8 mouse cellular contexts compared by ENCODE assay signal in genomic region chr12:110703008-110703471, GRCm38 (mm10). TPM values are rescaled to one million over a fixed set of nuclear protein-coding genes. Genes with fewer than 3 reads are reported as not detected.
A peak's percentile ranks its signal among the peaks of the same experiment; 100 is the strongest.
DNase-seq lines count a peak whose midpoint lies in the region; ATAC-seq lines count a peak whose summit lies in the region.

No protein-coding gene starts in this region.

- no peak overlapping the region for H3K27ac ChIP-seq in hindbrain, embryonic 11.5 days (ENCODE audit: low read depth, low read length)

- no peaks in the 10 kb centered on the region for H3K27me3 ChIP-seq in hindbrain, embryonic 11.5 days (ENCODE audit: control insufficient read depth, insufficient read depth, low read length)

- no peak overlapping the region for H3K4me3 ChIP-seq in hindbrain, embryonic 11.5 days (ENCODE audit: low read depth, low read length)

- no peaks in the 10 kb centered on the region for H3K36me3 ChIP-seq in hindbrain, embryonic 11.5 days (ENCODE audit: control insufficient read depth, insufficient read depth, low read length)

- no peak overlapping the region for H3K9ac ChIP-seq in hindbrain, embryonic 11.5 days (ENCODE audit: low read depth, low read length)

- peak; percentile 72 for ATAC-seq in hindbrain, embryonic 11.5 days (ENCODE audit: low FRiP score)

- no peaks in the 10 kb centered on the region for H3K9me3 ChIP-seq in hindbrain, embryonic 11.5 days (ENCODE audit: control insufficient read depth, low read length)

- 31% methylated on average over 8 of the region's 8 CpGs for WGBS in hindbrain, embryonic 11.5 days

- no peak overlapping the region for H3K4me2 ChIP-seq in hindbrain, embryonic 11.5 days (replicated peaks; ENCODE audit: low read depth, low read length)

- peak; percentile 89 for DNase-seq in MN1 (ENCODE audit: low spot score)
- peak; percentile 85 for DNase-seq in cerebellum, adult 9-10 months
- DNase-seq in frontal cortex, adult 2 months (ENCODE audit: extremely low spot score in 1 of 2, low spot score in 1 of 2), result peak; percentile 68 to 93
- DNase-seq in hindbrain, embryonic 11.5 days (ENCODE audit: low spot score), result peak; percentile 93
- DNase-seq in layer of hippocampus, postnatal 14 days (ENCODE audit: low spot score in 2 of 2), result peak; percentile 75 to 84
- peak; percentile 83 for DNase-seq in lung, postnatal 25 days (ENCODE audit: low spot score)
- DNase-seq in retina, postnatal 1 day, result peak; percentile 90
- peak; percentile 92 for DNase-seq in thymus, postnatal 4 days

- no peaks in the 10 kb centered on the region for H3K4me1 ChIP-seq in hindbrain, embryonic 11.5 days (replicated peaks; ENCODE audit: control insufficient read depth, insufficient read depth, low read length)

RNA-seq across cellular contexts. Expression of gene Hsp90aa1, which starts 0.5 kb away (rescaled TPM):
- polyA plus RNA-seq in frontal cortex, adult 2 months (2012; rRNA removed), result 470 and 567 TPM in 2 replicates
- polyA plus RNA-seq in hindbrain, embryonic 11.5 days (2014; fragmentation: Nextera tagmentation; extraction: Ambion mirVana), result 1,493 and 1,600 TPM in 2 replicates
- total RNA-seq in layer of hippocampus, postnatal 14 days (2021), result 100 to 1,000 TPM; 938 to 989 TPM

RNA-seq across cellular contexts. Expression of gene 1700001K19Rik, which starts 20.6 kb away (rescaled TPM):
- not detected in 2 replicates for polyA plus RNA-seq in frontal cortex, adult 2 months (2012; rRNA removed)
- 0.42 TPM in 1 of 2 replicates, not detected in the other for polyA plus RNA-seq in hindbrain, embryonic 11.5 days (2014; fragmentation: Nextera tagmentation; extraction: Ambion mirVana)
- total RNA-seq in layer of hippocampus, postnatal 14 days (2021), result not detected

RNA-seq across cellular contexts. Expression of gene Wdr20, which starts 34.7 kb away (rescaled TPM):
- 22.9 and 25.6 TPM in 2 replicates for polyA plus RNA-seq in frontal cortex, adult 2 months (2012; rRNA removed)
- 22.8 and 25.6 TPM in 2 replicates for polyA plus RNA-seq in hindbrain, embryonic 11.5 days (2014; fragmentation: Nextera tagmentation; extraction: Ambion mirVana)
- total RNA-seq in layer of hippocampus, postnatal 14 days (2021), result 10 to 100 TPM; 36.9 to 42.8 TPM
